Mouse (Mus musculus) lung, postnatal 36 days (tissue): ENCODE data around the gene Rps17.

Experiments
- DNase-seq: peaks from one replicate; pipeline ENCODE4 v3.0.0; 2022; ENCODE audit warnings: mixed read lengths

The Rps17 gene

DNA sequence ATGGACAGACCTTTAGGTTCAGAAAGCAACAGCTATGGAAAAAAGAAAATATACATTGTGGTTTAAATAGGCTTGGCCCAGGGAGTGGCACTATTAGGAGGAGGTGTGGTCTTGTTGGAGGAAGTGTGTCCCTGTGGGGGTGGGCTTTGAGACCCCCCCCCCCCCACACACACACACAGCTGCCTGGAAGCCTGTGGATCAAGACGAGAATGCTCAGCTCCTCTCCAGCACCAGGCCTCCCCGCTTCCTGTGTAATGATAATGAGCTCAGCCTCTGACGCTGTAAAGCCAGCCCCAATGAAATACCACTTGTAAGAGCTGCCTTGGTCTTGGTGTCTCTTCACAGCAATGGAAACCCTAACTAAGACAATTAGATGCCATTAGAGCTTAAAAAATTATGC, 14.3 kb downstream of the Rps17 start:
- no peak for DNase-seq

DNA sequence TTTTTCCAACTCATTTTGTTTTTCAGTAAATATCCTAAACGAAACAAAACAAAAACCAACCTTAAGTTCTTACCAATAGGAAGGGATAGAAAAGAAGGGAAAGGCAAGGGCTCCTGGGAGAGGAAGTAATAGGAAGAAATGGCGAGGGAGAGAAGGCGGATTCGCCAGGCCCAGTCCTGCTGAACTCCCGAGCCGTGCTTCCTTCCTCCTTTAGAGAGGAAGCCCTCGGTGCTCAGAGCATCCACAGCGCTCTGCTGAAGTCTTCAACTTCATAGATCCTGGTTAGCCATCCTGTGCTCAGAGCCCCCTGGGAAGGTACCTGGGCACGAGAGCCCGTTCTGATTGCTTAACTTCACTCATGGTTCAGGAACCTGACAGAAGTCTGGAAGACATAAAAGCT, 17.4 kb downstream of the Rps17 start:
- DNase-seq = no peak

DNA sequence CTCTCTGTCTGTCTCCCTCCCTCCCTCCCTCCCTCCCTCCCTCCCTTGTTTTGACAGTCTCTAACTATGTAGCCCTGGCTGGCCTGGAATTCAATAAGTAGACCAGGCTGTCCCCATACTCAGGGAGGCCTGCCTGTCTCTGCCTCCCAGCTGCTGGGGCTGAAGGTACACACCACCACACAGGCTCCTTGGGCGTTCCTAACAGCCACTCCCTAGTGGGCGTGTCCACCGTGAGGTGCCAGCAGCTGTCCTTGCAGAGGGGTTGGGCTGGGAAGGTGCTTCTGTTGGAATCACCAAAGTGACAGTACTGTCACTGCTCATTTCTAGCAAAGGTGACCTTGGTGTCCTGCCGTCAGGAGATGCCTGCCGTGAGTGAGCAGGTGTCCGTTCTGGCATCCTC, 18.2 kb downstream of the Rps17 start:
- DNase-seq = no peak

DNA sequence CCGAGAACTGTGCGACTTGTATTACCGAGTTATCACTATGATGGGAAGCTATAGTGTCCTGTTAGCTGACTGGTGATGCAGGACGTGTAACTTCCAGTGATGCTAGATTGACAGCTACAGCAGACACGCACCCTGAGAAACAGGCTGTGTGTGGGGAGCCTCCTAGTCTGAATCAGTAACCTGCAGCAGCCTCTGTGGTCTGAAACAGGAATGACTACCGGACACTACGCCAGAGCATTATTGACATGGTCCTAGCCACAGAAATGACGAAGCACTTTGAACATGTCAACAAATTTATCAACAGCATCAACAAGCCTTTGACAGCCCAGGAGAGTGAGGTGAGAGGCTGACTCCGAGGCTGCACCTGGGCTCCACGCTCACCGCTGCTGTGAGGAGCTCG, 19.0 kb downstream of the Rps17 start:
- DNase-seq = no peak

DNA sequence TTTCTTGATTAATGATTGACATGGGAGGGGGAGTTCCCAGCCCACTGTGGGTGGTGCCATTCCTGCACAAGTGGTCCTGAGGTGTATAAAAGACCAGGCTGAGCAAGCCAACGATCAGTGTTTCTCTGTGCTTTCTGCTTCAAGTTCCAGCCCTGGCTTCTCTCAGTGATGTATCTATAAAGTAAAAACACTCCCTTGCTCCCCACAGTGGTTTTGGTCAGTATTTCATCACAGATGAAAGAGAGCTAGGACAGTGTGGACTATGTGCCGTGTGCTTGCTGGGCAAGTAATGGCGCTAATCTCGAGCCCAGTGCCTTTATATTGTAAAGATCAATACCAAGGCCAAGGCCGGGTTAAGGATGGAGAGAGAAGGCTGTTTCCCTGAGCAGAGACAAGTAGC, 23.3 kb downstream of the Rps17 start:
- no peak for DNase-seq

DNA sequence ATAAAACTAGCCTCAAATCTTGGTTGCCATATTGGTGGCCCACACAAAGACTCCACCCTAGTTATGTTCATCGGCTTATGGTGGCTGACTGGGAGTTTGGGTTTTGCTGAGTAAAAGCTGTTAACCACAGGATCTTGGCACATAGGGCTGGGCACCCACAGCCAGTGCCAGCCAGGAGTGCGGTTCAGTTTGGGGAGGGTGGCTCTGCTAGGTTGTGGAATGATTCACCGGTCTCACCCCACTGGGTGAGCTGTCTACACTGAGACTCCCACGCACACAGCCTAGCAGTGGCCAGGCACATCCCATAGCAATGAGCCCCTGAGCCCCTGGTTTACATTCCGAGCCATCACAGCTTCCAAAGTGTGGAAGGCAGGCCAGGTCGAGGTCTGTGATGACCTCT, 25.3 kb downstream of the Rps17 start:
- peak; percentile 25 for DNase-seq

DNA sequence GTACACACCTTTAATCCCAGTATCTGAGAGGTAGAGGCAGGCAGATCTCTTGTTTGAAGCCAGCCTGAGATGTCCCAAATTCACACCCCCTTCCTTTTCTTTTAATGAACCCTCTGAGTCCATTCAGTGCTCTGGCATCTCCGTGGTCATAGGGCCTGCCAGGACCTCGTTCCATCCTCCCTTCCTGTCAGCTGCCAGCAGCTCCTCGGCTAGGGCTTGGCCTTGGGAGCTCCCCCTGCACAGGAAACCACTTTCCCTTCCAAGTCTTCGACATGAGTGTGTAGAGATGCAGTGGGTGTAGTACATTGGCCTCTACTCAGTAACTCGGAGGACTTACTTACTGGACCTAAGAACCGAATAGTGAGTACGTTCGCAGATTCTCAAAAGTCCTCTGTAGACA, 29.5 kb downstream of the Rps17 start:
- DNase-seq = peak; percentile 20

DNA sequence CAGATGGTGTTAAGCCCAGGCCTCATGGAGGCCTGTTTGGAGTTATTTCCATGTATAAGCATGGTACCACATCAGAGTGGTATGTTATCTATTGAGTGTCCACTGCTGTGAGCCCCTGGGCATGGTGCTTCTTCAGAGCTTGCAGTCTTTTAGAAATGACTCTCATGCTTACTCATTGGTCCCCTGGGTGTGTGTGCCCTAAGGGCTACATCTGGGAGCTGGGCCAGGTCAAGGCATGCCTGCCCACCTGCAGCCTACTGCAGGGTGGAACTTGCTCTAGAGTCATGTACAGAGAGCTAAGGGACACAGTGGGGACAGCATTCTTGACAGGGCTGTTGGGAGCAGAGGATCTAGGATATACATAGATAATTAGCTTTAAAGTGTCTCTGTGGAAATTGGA, 33.5 kb downstream of the Rps17 start:
- DNase-seq = no peak

DNA sequence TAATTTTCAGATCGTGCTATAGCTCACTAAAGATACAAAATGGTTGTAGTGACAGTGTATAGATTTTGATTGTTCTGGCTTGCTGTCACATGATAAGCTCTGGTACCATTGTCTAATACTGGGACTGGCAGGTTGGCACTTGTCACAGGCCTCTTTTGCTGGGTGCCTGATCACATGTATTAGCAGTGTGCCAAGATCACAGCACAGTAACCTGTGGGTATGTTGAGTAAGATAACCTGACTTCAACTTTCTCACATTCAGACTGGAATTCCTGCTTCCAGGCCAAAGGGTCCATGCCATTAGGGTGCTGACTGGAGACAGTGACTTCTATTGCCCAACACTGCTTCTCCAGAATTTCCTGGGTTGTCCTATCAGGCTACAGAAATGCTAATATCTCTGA, 33.9 kb downstream of the Rps17 start:
- no peak for DNase-seq

DNA sequence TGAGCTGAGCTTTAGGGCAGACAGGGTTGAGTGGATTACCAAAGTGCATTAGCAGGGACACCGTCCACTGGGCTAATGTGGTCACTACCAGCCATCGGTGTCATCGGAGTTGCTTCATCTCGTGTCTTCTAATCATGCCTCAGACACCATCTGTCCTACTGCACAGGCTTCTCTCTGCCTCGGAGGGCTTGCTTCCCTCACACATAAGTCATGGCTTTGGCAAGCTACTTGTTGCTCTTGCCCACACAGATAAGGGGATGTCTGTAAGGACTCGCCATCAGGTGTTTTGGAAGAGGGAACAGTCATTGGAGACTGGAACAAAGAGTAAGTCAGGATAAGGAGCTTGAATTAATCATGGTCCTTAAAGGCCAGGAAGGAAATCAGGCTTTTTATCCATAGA, 35.8 kb downstream of the Rps17 start:
- no peak for DNase-seq

DNA sequence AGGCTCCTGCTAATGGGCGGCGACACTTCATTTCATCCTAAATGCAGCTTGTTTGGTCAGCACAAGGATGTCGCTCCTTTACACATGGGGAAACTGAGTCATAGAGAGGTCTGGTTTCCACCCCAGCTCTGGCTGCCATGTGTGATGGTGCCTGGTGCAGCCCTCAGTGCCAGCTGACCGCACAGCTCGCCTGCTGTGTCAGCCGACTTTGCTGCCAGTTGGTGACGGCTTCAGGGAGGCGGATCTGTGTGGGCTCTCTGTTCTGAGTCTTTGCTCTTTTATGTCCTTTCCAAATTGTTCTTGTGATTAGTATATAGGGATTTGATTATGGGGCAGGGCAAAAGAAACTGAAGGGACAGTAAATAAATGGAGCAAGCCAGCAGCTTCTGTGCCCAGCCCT, 37.3 kb downstream of the Rps17 start:
- DNase-seq = no peak

DNA sequence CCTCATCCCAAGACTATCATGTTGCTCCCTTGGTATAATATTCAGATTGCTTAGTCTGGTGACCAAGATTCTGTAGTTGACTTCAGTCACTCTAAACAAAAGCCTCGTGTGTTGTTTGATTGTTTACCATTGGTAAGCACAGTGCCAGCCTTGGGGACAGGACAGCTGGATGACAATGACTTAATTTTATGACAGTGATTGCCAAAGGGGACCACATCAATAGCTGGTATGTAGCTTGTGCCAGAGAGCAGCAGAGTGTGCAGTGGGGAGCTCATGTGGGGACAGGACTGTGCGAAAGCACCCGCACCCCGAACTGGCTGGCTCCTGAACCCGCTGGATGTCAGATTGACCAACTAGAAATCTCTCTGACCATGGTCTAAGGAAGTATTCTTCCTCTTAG, 40.4 kb downstream of the Rps17 start:
- DNase-seq = no peak

DNA sequence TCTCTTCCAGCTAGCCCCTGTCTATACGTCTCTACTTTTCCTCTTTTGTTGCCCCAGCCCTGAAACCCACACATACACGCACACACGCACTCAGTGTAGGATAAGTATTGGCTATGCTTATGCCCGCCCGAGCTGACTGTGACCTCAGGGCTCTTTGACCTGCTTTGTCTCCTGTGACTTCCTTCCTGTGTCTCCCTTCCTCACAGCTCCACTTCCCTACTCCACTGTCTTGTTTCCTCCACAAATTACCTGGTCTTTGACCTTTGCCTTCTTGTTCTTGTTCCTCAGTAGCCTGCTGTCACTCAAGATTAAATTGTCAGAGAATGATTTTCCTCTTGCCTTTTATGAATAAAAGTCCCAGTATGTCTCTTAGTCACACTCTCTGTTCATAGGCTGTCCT, 41.0 kb downstream of the Rps17 start:
- DNase-seq = no peak

DNA sequence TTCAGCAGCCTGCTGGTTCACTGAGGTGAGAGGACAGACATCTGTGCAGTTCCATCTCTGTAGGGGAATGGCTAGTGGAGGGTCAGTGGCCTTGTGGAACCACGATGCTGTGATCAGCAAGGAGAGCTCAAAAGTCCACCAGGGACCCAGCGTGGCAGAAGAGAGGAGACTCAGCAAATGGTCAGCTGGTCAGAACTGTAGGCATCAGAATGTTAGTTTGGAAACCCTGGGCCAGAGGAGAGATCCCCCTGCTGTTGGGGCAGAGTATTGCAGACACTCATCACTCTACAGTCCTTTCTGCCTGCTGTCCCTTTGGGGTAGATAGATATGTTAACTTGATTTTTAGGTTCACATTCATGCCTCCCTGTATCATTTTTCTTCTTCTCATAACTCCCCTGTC, 41.4 kb downstream of the Rps17 start:
- peak; percentile 64 for DNase-seq

DNA sequence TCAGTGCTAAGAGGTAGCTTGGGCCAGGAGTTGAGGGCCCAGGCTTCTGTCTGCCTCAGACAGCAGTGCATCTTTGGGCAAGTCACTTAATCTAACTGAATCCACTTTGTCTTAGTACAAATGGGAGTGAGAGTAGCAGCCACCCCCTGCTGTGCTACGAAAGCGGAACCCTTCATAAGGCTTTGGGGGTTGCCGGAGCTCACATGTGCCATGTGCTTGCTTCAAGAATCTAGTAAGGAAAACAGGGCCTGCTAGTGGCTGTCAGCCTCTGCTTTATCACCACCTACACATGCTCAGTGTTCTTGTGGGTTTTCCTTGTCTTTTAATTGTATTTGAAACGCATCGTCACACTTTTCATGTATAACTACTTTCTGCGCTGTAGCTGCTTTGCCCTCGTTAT, 43.7 kb downstream of the Rps17 start:
- DNase-seq = no peak

DNA sequence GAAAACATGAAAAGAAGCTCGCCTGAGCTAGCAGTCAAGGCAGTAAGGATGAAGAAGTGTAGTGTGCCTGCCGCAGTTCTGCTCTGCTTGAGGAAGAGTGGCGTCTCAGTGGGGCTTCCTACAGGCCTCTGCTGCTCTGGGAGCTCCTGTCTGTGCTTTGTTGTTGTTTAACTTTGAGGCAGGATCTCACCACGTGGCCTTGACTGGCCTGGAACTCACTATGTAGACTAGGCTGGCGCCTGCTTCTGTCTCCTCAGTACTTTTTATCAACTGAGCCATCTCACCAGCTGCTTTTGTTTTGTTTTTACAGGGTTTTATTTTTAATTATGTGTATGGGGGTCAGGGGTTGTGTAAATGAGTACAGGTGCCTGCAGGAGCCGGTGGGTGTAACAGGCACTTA, 46.8 kb downstream of the Rps17 start:
- peak; percentile 27 for DNase-seq

DNA sequence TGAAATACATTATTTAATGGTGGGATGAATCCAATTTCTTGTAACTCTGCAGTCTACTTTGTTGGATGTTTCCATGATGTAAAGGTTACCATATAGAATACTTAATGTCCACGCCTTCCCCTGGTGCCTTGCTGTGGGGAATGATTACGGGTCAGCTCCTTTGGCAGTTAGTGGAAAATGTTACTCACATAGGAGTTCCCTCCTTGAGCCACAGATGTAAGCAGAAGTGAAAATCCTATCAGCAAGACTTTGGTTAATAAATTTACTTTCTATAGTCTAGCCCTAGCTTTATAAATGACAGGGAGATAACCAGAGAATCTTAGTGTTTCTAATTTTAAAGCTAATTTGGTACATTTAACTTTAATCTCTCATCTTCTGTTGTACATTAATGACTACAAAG, 49.9 kb downstream of the Rps17 start:
- no peak for DNase-seq
